Mouse (Mus musculus): ENCODE measurements at regions not wholly inside any gene's neighbourhood (a gene's known extent, or its start where the extent isn't known, plus 50 kb on each side); places are given as distances from the start of the nearest gene placed in this dataset.

- no peak overlapping the region for H3K4me3 ChIP-seq (replicated peaks; ENCODE audit: low read length)
- no peak overlapping the region for H3K27ac ChIP-seq (replicated peaks; ENCODE audit: low read depth, low read length)
- DNase-seq (ENCODE audit: low spot score) (no peak), ATAC-seq (ENCODE audit: low FRiP score, low read depth) (no peak)
- H3K9me3 ChIP-seq (ENCODE audit: control insufficient read depth, low read length): no peaks in the 10 kb centered on the region
- TF ChIP-seq POLR2A (IDR thresholded peaks at IDR 0.05; ENCODE audit: borderline replicate concordance, extremely low read depth, insufficient read depth, insufficient read length): no peak
- no peak overlapping the region for H3K9ac ChIP-seq (ENCODE audit: low read depth, low read length, severe bottlenecking)
- 79% methylated on average over 4 of the region's 4 CpGs for WGBS
- H3K27me3 ChIP-seq (ENCODE audit: control insufficient read depth, insufficient read depth, low read length): no peaks in the 10 kb centered on the region
- no peaks in the 10 kb centered on the region for H3K4me1 ChIP-seq (ENCODE audit: control insufficient read depth, insufficient read depth, low read length)
- H3K36me3 ChIP-seq (ENCODE audit: control insufficient read depth, insufficient read depth, low read length): no peaks in the 10 kb centered on the region
- no peak overlapping the region for H3K4me2 ChIP-seq (replicated peaks; ENCODE audit: low read depth, low read length, severe bottlenecking)
Measured at GRCm38 (mm10) chr8:93755981-93756380, 53.8 kb upstream of the Gnao1 start.
